Mouse (Mus musculus) midbrain, embryonic 13.5 days (tissue): ENCODE data around the gene Cnn1. TPM values are rescaled to one million over a fixed set of nuclear protein-coding genes. Genes with fewer than 3 reads are reported as not detected.
"Not testable (repeated sequence)": the region's sequence is repeated elsewhere in the genome, so short reads cannot be mapped to it uniquely, and the experiment has no call there.

Source experiments
- ATAC-seq: fragments of 200-750 bp; cut with Nextera tagmentation; 2 replicates; pipeline ENCODE4 v1.8.0; 2017; ENCODE audit warnings: mild to moderate bottlenecking, moderate TSS enrichment, moderate library complexity
- H3K27ac ChIP-seq: fragments of 300-500 bp; sonication (generic); 2 replicates; pipeline ENCODE4 v1.5.1; 2015; ENCODE audit warnings: inconsistent platforms, mild to moderate bottlenecking, moderate library complexity
- H3K27me3 ChIP-seq: fragments of 300-500 bp; sonication (generic); 2 replicates; pipeline ENCODE4 v1.6.1; 2015; ENCODE audit warnings: mild to moderate bottlenecking, inconsistent platforms
- H3K36me3 ChIP-seq: fragments of 300-500 bp; sonication (generic); 2 replicates; pipeline ENCODE4 v1.6.1; 2015; ENCODE audit warnings: mild to moderate bottlenecking, inconsistent platforms
- H3K4me1 ChIP-seq: fragments of 300-500 bp; sonication (generic); replicated peaks from 2 replicates; pipeline ENCODE4 v1.6.1; 2015; ENCODE audit warnings: inconsistent platforms
- H3K4me2 ChIP-seq: fragments of 300-500 bp; sonication (generic); replicated peaks from 2 replicates; pipeline ENCODE4 v1.6.1; 2015; ENCODE audit warnings: moderate library complexity, mild to moderate bottlenecking, inconsistent platforms
- H3K4me3 ChIP-seq: fragments of 300-500 bp; sonication (generic); replicated peaks from 2 replicates; pipeline ENCODE4 v1.5.1; 2015; ENCODE audit warnings: mild to moderate bottlenecking, inconsistent platforms
- H3K9ac ChIP-seq: fragments of 300-500 bp; sonication (generic); replicated peaks from 2 replicates; pipeline ENCODE4 v1.6.1; 2015; ENCODE audit warnings: mild to moderate bottlenecking, inconsistent platforms
- H3K9me3 ChIP-seq: fragments of 300-500 bp; sonication (generic); 2 replicates; pipeline ENCODE4 v1.6.1; 2016; ENCODE audit warnings: mild to moderate bottlenecking, inconsistent platforms
- WGBS: fragments of 180-500 bp; shearing (Covaris S2); methylation state at CpG from one replicate; pipeline ENCODE4 v1.1.7; 2015; 5-methylcytosine and 5-hydroxymethylcytosine counted together
- polyA plus RNA-seq: library from polyadenylated mRNA; unstranded; fragments of >200 nt; fragmentation: Nextera tagmentation; extraction: Ambion mirVana; gene quantifications from 2 replicates; pipeline ENCODE4 v1.2.1, GENCODE M21; 2015

Gene Cnn1
- polyA plus RNA-seq, 1 experiment from 2014 or later: 2.0 TPM

GRCm38 (mm10) chr9:22134988-22135643 is 36.1 kb downstream of the Cnn1 start:
- H3K4me1 ChIP-seq: peaks cover 20% of the 10 kb centered on the region
- no peaks in the 10 kb centered on the region for H3K9me3 ChIP-seq
- H3K27ac ChIP-seq: no peak overlapping the region
- H3K4me3 ChIP-seq: no peak overlapping the region
- 78% methylated on average over 9 of the region's 9 CpGs for WGBS
- no peak overlapping the region for H3K9ac ChIP-seq
- peaks cover 35% of the 10 kb centered on the region for H3K27me3 ChIP-seq
- H3K4me2 ChIP-seq: no peak overlapping the region
- H3K36me3 ChIP-seq: no peaks in the 10 kb centered on the region
- ATAC-seq: no peak

GRCm38 (mm10) chr9:22135644-22136390 is 36.8 kb downstream of the Cnn1 start, which contains the start of gene Acp5:
Gene Acp5 (minus strand): TSS chr9:22135711.
- ATAC-seq: no peak
- no peak within 1 kb of the TSS for H3K9ac ChIP-seq
- WGBS: 78% methylated on average over 7 of the region's 7 CpGs
- no peaks in the 10 kb centered on the region for H3K36me3 ChIP-seq
- no peak within 1 kb of the TSS for H3K4me3 ChIP-seq
- H3K4me2 ChIP-seq: no peak within 1 kb of the TSS
- no peak within 1 kb of the TSS for H3K27ac ChIP-seq
- peaks cover 28% of the 10 kb centered on the region for H3K27me3 ChIP-seq
- no peaks in the 10 kb centered on the region for H3K9me3 ChIP-seq
- peaks cover 20% of the 10 kb centered on the region for H3K4me1 ChIP-seq

- H3K9ac ChIP-seq: no peak overlapping the region; the same call in 1 of the 2 replicates
Observed at GRCm38 (mm10) chr9:22136765-22137547, 37.9 kb downstream of the Cnn1 start.

GRCm38 (mm10) chr9:22138480-22138879 is 39.5 kb downstream of the Cnn1 start:
- H3K4me2 ChIP-seq: no peak overlapping the region
- H3K9ac ChIP-seq: no peak overlapping the region
- 37% methylated on average over 2 of the region's 2 CpGs for WGBS
- peaks cover 5% of the 10 kb centered on the region; the same call in 1 of the 2 replicates for H3K27me3 ChIP-seq
- H3K36me3 ChIP-seq: no peaks in the 10 kb centered on the region
- H3K27ac ChIP-seq: no peak overlapping the region
- H3K4me3 ChIP-seq: no peak overlapping the region
- ATAC-seq: no peak
- H3K4me1 ChIP-seq: peaks cover 10% of the 10 kb centered on the region
- no peaks in the 10 kb centered on the region for H3K9me3 ChIP-seq

More at GRCm38 (mm10) chr9:22136765-22137547, 37.9 kb downstream of the Cnn1 start:
- H3K27me3 ChIP-seq: peaks cover 16% of the 10 kb centered on the region
- peaks cover 11% of the 10 kb centered on the region for H3K4me1 ChIP-seq
- ATAC-seq: no peak
- no peaks in the 10 kb centered on the region for H3K36me3 ChIP-seq
- H3K9me3 ChIP-seq: no peaks in the 10 kb centered on the region
- H3K4me2 ChIP-seq: no peak overlapping the region
- H3K4me3 ChIP-seq: no peak overlapping the region
- 11% methylated on average over 23 of the region's 23 CpGs for WGBS
- H3K27ac ChIP-seq: no peak overlapping the region

- 93% methylated on average over 5 of the region's 5 CpGs for WGBS
- H3K4me3 ChIP-seq: no peak overlapping the region
- H3K4me1 ChIP-seq: peaks cover 10% of the 10 kb centered on the region
- no peaks in the 10 kb centered on the region for H3K36me3 ChIP-seq
- H3K27me3 ChIP-seq: peaks cover 5% of the 10 kb centered on the region; the same call in 1 of the 2 replicates
- H3K9ac ChIP-seq: no peak overlapping the region
- no peak for ATAC-seq
- no peak overlapping the region for H3K27ac ChIP-seq
- H3K9me3 ChIP-seq: no peaks in the 10 kb centered on the region
- H3K4me2 ChIP-seq: no peak overlapping the region
Observed at GRCm38 (mm10) chr9:22139746-22140145, 40.7 kb downstream of the Cnn1 start.

GRCm38 (mm10) chr9:22143108-22144037 is 44.4 kb downstream of the Cnn1 start:
- Histone ChIP-seq H3K4me3 (no peak overlapping the region), H3K4me2 (no peak overlapping the region), H3K4me1 (no peaks in the 10 kb centered on the region), H3K27me3 (no peaks in the 10 kb centered on the region), H3K36me3 (no peaks in the 10 kb centered on the region), H3K9ac (no peak overlapping the region), H3K27ac (no peak overlapping the region), H3K9me3 (no peaks in the 10 kb centered on the region)
- WGBS: 58% methylated on average over 17 of the region's 17 CpGs
- peak; percentile 67; the same call in 1 of the 2 replicates for ATAC-seq

- no peak for ATAC-seq
- H3K27ac ChIP-seq: no peak overlapping the region
- H3K4me3 ChIP-seq: no peak overlapping the region
- no peaks in the 10 kb centered on the region for H3K27me3 ChIP-seq
- no peak overlapping the region for H3K4me2 ChIP-seq
- no peak overlapping the region for H3K9ac ChIP-seq
- H3K4me1 ChIP-seq: no peaks in the 10 kb centered on the region
- WGBS: 81% methylated on average over 8 of the region's 8 CpGs
- H3K36me3 ChIP-seq: no peaks in the 10 kb centered on the region
- H3K9me3 ChIP-seq: no peaks in the 10 kb centered on the region
Observed at GRCm38 (mm10) chr9:22144304-22144965, 45.4 kb downstream of the Cnn1 start.

- Histone ChIP-seq H3K27ac (no peak overlapping the region), H3K4me1 (no peaks in the 10 kb centered on the region), H3K4me2 (no peak overlapping the region), H3K9ac (no peak overlapping the region), H3K27me3 (no peaks in the 10 kb centered on the region), H3K36me3 (no peaks in the 10 kb centered on the region), H3K9me3 (no peaks in the 10 kb centered on the region), H3K4me3 (no peak overlapping the region)
- 78% methylated on average over 20 of the region's 20 CpGs for WGBS
- no peak for ATAC-seq
Observed at GRCm38 (mm10) chr9:22149426-22150248, 50.6 kb downstream of the Cnn1 start.

- H3K36me3 ChIP-seq, H3K27ac ChIP-seq, ATAC-seq, H3K4me2 ChIP-seq, H3K9me3 ChIP-seq, H3K4me3 ChIP-seq, H3K9ac ChIP-seq, H3K27me3 ChIP-seq, H3K4me1 ChIP-seq: not testable (repeated sequence)
- WGBS: 85% methylated on average over 7 of the region's 7 CpGs
Observed at GRCm38 (mm10) chr9:22150249-22150693, 51.3 kb downstream of the Cnn1 start.

- no peak for ATAC-seq
- no peak overlapping the region for H3K27ac ChIP-seq
- H3K36me3 ChIP-seq: no peaks in the 10 kb centered on the region
- H3K4me1 ChIP-seq: peaks cover 4% of the 10 kb centered on the region
- H3K4me2 ChIP-seq: no peak overlapping the region
- H3K27me3 ChIP-seq: no peaks in the 10 kb centered on the region
- H3K9me3 ChIP-seq: no peaks in the 10 kb centered on the region
- no peak overlapping the region for H3K4me3 ChIP-seq
- WGBS: 89% methylated on average over 2 of the region's 2 CpGs
- H3K9ac ChIP-seq: no peak overlapping the region
Observed at GRCm38 (mm10) chr9:22150946-22151345, 51.9 kb downstream of the Cnn1 start.
